Mouse (Mus musculus) midbrain, embryonic 13.5 days (tissue): Measurements from ENCODE around the gene Rimbp2. TPM values are rescaled to one million over a fixed set of nuclear protein-coding genes. Genes with fewer than 3 reads are reported as not detected.
A peak's percentile ranks its signal among the peaks of the same experiment; 100 is the strongest.

Experiments
- ATAC-seq: fragments of 200-750 bp; cut with Nextera tagmentation; 2 replicates; pipeline ENCODE4 v1.8.0; 2017; ENCODE audit warnings: mild to moderate bottlenecking, moderate TSS enrichment, moderate library complexity
- H3K27ac ChIP-seq: fragments of 300-500 bp; sonication (generic); 2 replicates; pipeline ENCODE4 v1.5.1; 2015; ENCODE audit warnings: inconsistent platforms, mild to moderate bottlenecking, moderate library complexity
- H3K27me3 ChIP-seq: fragments of 300-500 bp; sonication (generic); 2 replicates; pipeline ENCODE4 v1.6.1; 2015; ENCODE audit warnings: mild to moderate bottlenecking, inconsistent platforms
- H3K36me3 ChIP-seq: fragments of 300-500 bp; sonication (generic); 2 replicates; pipeline ENCODE4 v1.6.1; 2015; ENCODE audit warnings: mild to moderate bottlenecking, inconsistent platforms
- H3K4me1 ChIP-seq: fragments of 300-500 bp; sonication (generic); replicated peaks from 2 replicates; pipeline ENCODE4 v1.6.1; 2015; ENCODE audit warnings: inconsistent platforms
- H3K4me2 ChIP-seq: fragments of 300-500 bp; sonication (generic); replicated peaks from 2 replicates; pipeline ENCODE4 v1.6.1; 2015; ENCODE audit warnings: moderate library complexity, mild to moderate bottlenecking, inconsistent platforms
- H3K4me3 ChIP-seq: fragments of 300-500 bp; sonication (generic); replicated peaks from 2 replicates; pipeline ENCODE4 v1.5.1; 2015; ENCODE audit warnings: mild to moderate bottlenecking, inconsistent platforms
- H3K9ac ChIP-seq: fragments of 300-500 bp; sonication (generic); replicated peaks from 2 replicates; pipeline ENCODE4 v1.6.1; 2015; ENCODE audit warnings: mild to moderate bottlenecking, inconsistent platforms
- H3K9me3 ChIP-seq: fragments of 300-500 bp; sonication (generic); 2 replicates; pipeline ENCODE4 v1.6.1; 2016; ENCODE audit warnings: mild to moderate bottlenecking, inconsistent platforms
- WGBS: fragments of 180-500 bp; shearing (Covaris S2); methylation state at CpG from one replicate; pipeline ENCODE4 v1.1.7; 2015; 5-methylcytosine and 5-hydroxymethylcytosine counted together
- polyA plus RNA-seq: library from polyadenylated mRNA; unstranded; fragments of >200 nt; fragmentation: Nextera tagmentation; extraction: Ambion mirVana; gene quantifications from 2 replicates; pipeline ENCODE4 v1.2.1, GENCODE M21; 2015

Rimbp2 gene
- polyA plus RNA-seq, 1 experiment from 2014 or later: 3.0 TPM

DNA sequence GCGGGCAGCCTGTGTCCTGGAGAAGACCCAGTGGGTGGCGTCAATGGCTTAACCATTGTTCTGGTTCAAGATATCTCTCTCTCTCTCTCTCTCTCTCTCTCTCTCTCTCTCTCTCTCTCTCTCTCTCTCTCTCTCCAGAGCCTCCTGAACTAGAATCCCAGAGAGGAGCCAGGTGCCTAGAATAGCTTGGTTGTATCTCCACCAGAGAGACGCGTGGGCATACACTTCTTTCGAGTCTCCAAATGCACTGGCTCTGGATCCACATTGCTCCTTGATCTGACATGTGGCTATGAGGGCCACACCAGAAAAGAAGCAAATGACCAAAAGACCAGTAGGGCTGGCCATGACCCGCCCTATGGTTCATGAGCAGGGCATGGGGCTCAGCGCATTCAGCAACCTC, 116.2 kb downstream of the Rimbp2 start:
- no peaks in the 10 kb centered on the region for H3K36me3 ChIP-seq
- no peaks in the 10 kb centered on the region for H3K27me3 ChIP-seq
- no peak overlapping the region for H3K27ac ChIP-seq
- WGBS: 92% methylated on average over 7 of the region's 7 CpGs
- H3K9ac ChIP-seq: no peak overlapping the region
- no peak overlapping the region for H3K4me2 ChIP-seq
- peaks cover 11% of the 10 kb centered on the region for H3K4me1 ChIP-seq
- no peaks in the 10 kb centered on the region for H3K9me3 ChIP-seq
- H3K4me3 ChIP-seq: no peak overlapping the region
- no peak for ATAC-seq

DNA sequence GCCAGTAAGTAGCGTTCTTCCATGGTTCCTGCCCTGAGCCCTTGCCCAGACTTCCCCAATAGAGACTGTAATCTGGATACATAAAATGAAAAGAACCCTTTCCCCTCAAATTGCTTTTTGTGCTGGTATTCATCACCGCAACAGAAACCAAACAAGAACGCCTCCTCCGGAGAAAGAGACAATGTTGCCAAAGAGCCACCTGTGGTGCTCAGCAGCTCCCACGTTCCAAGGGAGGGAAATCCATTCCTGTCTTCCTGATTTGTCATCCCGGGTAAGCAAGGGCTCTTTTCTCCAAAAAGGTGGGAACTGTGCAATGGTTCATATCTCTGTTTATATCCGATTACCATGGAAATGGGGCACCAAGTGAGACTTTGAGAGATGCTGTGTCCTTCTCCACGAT, 119.2 kb downstream of the Rimbp2 start:
- no peaks in the 10 kb centered on the region for H3K27me3 ChIP-seq
- 59% methylated on average over 8 of the region's 8 CpGs for WGBS

DNA sequence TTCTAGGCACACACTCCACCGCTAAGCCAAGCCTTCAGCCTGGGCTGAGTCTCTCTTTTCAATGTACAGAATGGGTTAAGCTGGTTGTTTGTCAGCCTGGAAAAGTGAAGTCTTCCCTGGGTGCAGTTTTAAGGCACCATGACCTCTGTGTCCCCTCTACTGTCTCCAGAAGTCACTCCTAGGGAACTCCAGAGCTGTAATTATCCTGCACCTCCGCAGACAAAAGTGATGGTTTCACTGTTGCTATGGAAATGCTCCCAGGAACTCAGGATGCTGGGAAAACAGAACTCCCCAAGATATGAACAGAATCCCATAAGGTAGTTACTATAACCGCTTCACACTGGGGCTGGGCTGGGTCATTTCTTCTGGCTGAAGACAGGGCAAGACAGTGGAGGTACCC, 130.4 kb downstream of the Rimbp2 start:
- Histone ChIP-seq H3K9me3 (no peaks in the 10 kb centered on the region), H3K27me3 (no peaks in the 10 kb centered on the region), H3K36me3 (no peaks in the 10 kb centered on the region), H3K9ac (no peak overlapping the region), H3K4me1 (0 out of 2 replicates have a peak, but pooled peaks cover 5% of the 10 kb centered on the region), H3K4me3 (no peak overlapping the region), H3K4me2 (no peak overlapping the region), H3K27ac (no peak overlapping the region)
- 70% methylated on average over 3 of the region's 3 CpGs for WGBS
- no peak for ATAC-seq

More for the DNA sequence above, 119.2 kb downstream of the Rimbp2 start:
- no peak overlapping the region for H3K27ac ChIP-seq
- no peaks in the 10 kb centered on the region for H3K4me1 ChIP-seq
- H3K4me2 ChIP-seq: no peak overlapping the region
- no peak for ATAC-seq
- peaks cover 8% of the 10 kb centered on the region; the same call in 1 of the 2 replicates for H3K9me3 ChIP-seq
- H3K36me3 ChIP-seq: no peaks in the 10 kb centered on the region
- H3K4me3 ChIP-seq: no peak overlapping the region
- no peak overlapping the region for H3K9ac ChIP-seq

DNA sequence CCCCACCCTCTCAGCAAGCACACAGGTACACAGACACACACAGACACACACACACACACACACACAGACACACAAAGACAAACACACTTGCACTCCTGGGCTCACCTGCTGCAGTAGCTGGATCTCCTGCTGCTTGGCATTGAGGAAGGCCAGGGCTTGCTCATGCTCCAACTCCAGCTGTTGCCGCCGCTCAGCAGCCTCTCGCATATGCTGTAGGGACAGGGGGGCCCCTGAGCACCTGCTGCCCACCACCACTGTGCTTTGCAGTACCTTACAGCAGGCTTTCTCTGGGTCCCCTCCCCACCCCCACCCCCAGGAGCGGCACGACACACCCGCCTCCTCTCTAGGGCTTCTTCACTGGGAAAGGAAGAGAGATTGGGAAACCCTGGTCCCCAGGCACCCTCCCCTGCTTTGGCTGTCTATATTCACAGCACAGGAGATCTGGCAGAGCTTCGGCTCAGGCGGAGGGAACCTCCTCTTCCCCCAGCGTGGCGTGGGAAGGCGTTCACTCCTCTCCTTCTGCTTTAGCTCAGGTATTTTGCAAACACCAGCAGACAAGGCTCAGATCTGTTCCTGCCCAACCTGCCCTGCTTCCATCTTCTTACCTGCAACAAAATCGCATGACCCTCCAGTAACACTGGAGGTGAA, 133.5 kb downstream of the Rimbp2 start:
- Histone ChIP-seq H3K4me1 (0 out of 2 replicates have a peak, but pooled peaks cover 10% of the 10 kb centered on the region), H3K4me3 (no peak overlapping the region), H3K9ac (no peak overlapping the region), H3K27ac (no peak overlapping the region), H3K4me2 (no peak overlapping the region), H3K27me3 (no peaks in the 10 kb centered on the region), H3K9me3 (no peaks in the 10 kb centered on the region), H3K36me3 (no peaks in the 10 kb centered on the region)
- no peak for ATAC-seq
- 50% methylated on average over 12 of the region's 12 CpGs for WGBS

DNA sequence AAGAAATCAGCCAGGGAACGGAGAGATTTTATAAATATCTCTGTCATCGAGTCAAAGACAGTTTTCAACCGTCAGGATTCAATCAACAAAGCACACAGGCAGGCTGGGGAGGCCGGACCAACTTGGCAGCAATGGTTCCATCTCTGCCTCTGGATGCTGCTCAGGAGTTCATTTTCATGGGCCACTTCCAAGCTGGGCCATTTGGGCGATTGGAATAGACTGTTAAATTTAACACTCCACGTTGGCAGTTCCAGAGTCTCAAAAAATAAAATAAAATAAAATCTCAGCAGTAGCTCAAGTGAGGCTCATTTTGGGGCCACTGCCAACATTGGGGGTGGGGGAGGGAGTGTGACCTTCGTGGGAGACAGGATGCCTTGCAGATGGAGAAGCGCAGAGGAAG, 137.7 kb downstream of the Rimbp2 start:
- Histone ChIP-seq H3K4me2 (no peak overlapping the region), H3K4me1 (peaks cover 30% of the 10 kb centered on the region), H3K27me3 (0 out of 2 replicates have a peak, but pooled peaks cover 3% of the 10 kb centered on the region), H3K4me3 (no peak overlapping the region), H3K9me3 (no peaks in the 10 kb centered on the region), H3K9ac (no peak overlapping the region), H3K36me3 (no peaks in the 10 kb centered on the region), H3K27ac (no peak overlapping the region)
- no peak for ATAC-seq
- 71% methylated on average over 8 of the region's 8 CpGs for WGBS

DNA sequence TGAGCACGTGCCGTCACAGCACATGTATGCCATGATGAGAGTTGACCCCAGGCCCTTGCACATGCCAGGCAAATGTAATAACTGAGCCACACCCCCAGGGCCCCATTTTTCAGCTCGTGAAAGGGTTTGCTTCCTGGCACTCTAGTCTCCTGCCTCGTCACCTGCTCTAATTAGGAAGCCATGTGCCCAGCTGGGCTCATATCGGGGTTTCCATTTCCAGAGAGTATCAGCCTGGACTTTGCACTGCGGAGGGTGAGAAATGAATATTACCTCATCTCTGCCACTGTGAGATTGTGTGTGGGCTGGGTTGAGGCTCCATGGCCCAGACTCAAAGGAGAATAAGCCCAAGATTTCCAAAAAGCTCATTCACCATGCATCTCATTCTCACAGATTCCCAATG, 138.2 kb downstream of the Rimbp2 start:
- H3K4me3 ChIP-seq: no peak overlapping the region
- no peaks in the 10 kb centered on the region for H3K36me3 ChIP-seq
- no peak overlapping the region for H3K4me2 ChIP-seq
- H3K9ac ChIP-seq: no peak overlapping the region
- H3K27ac ChIP-seq: peak overlapping the region; percentile 25; the same call in 1 of the 2 replicates
- H3K9me3 ChIP-seq: no peaks in the 10 kb centered on the region
- 0 out of 2 replicates have a peak, but pooled peaks cover 3% of the 10 kb centered on the region for H3K27me3 ChIP-seq
- 67% methylated on average over 6 of the region's 6 CpGs for WGBS
- H3K4me1 ChIP-seq: peaks cover 35% of the 10 kb centered on the region
- no peak for ATAC-seq

GRCm38 (mm10) chr5:128813121-128813520, 140.2 kb downstream of the Rimbp2 start:
- H3K9me3 ChIP-seq: no peaks in the 10 kb centered on the region
- no peaks in the 10 kb centered on the region for H3K36me3 ChIP-seq
- no peak for ATAC-seq
- H3K4me3 ChIP-seq: no peak overlapping the region
- H3K9ac ChIP-seq: no peak overlapping the region
- 0 out of 2 replicates have a peak, but pooled peaks cover 3% of the 10 kb centered on the region for H3K27me3 ChIP-seq
- peaks cover 36% of the 10 kb centered on the region for H3K4me1 ChIP-seq
- WGBS: 25% methylated on average over 11 of the region's 11 CpGs
- H3K27ac ChIP-seq: no peak overlapping the region
- no peak overlapping the region for H3K4me2 ChIP-seq

DNA sequence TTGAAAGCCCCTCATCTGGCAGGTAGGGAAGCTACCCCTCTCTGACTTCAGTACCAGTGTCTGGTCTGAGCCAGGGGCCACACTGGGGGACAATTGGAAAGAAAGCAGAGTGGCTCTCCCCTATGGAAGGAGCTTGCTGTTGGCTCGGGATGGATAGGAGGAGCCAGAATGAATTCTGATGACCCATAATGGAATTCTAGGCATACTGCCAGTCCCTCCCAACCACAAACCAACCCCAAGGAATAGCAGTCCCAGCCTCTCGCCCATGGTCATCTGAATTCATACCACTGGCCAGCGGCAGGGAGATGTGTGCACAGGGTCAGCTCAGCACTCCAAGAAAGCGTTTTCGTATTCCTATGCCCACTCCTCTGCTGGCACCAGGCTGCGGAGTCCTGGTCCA, 141.9 kb downstream of the Rimbp2 start:
- H3K9ac ChIP-seq: no peak overlapping the region
- H3K36me3 ChIP-seq: no peaks in the 10 kb centered on the region
- 90% methylated on average over 6 of the region's 6 CpGs for WGBS
- H3K27me3 ChIP-seq: 0 out of 2 replicates have a peak, but pooled peaks cover 3% of the 10 kb centered on the region
- H3K4me3 ChIP-seq: no peak overlapping the region
- H3K9me3 ChIP-seq: no peaks in the 10 kb centered on the region
- H3K27ac ChIP-seq: no peak overlapping the region
- no peak overlapping the region for H3K4me2 ChIP-seq
- peaks cover 36% of the 10 kb centered on the region for H3K4me1 ChIP-seq
- ATAC-seq: no peak

GRCm38 (mm10) chr5:128810006-128810405, 143.3 kb downstream of the Rimbp2 start:
- peaks cover 32% of the 10 kb centered on the region for H3K4me1 ChIP-seq
- 0 out of 2 replicates have a peak, but pooled peaks cover 3% of the 10 kb centered on the region for H3K27me3 ChIP-seq
- ATAC-seq: no peak
- WGBS: 47% methylated on average over 12 of the region's 12 CpGs
- H3K9me3 ChIP-seq: no peaks in the 10 kb centered on the region
- no peak overlapping the region for H3K4me2 ChIP-seq
- no peaks in the 10 kb centered on the region for H3K36me3 ChIP-seq
- no peak overlapping the region for H3K9ac ChIP-seq
- no peak overlapping the region for H3K4me3 ChIP-seq
- no peak overlapping the region for H3K27ac ChIP-seq

DNA sequence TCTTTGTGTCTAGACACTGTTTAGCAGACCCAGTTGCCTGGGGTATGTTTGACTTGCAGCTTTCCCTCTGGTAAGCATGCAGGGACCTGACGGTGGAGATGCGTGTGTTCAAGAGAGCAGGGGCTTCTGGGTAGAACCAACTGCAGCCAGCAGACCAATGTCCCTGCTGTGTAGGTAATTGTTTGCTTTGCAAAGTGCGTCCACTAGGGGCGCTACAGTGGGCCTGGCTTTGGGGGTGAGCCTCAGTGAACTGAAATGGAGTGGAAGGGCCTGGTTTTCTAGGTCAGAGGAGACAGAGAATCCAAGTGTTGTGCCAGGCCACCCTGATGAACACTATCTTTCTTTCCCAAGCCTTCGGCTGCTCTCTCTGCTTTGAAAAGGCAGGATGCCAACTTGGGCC, 143.9 kb downstream of the Rimbp2 start:
- Histone ChIP-seq H3K4me1 (peaks cover 31% of the 10 kb centered on the region), H3K27ac (no peak overlapping the region), H3K36me3 (no peaks in the 10 kb centered on the region), H3K4me3 (no peak overlapping the region), H3K9me3 (no peaks in the 10 kb centered on the region), H3K27me3 (0 out of 2 replicates have a peak, but pooled peaks cover 3% of the 10 kb centered on the region), H3K9ac (no peak overlapping the region), H3K4me2 (no peak overlapping the region)
- WGBS: 48% methylated on average over 5 of the region's 5 CpGs
- ATAC-seq: no peak

- WGBS: 63% methylated on average over 9 of the region's 9 CpGs
- no peaks in the 10 kb centered on the region for H3K9me3 ChIP-seq
- no peak overlapping the region for H3K4me2 ChIP-seq
- no peaks in the 10 kb centered on the region for H3K36me3 ChIP-seq
- peaks cover 31% of the 10 kb centered on the region for H3K4me1 ChIP-seq
- no peak overlapping the region for H3K9ac ChIP-seq
- H3K27me3 ChIP-seq: 0 out of 2 replicates have a peak, but pooled peaks cover 3% of the 10 kb centered on the region
- H3K27ac ChIP-seq: no peak overlapping the region
- no peak overlapping the region for H3K4me3 ChIP-seq
- no peak for ATAC-seq
These were observed 144.6 kb downstream of the Rimbp2 start for GRCm38 (mm10) chr5:128808547-128809182.

- H3K36me3 ChIP-seq: peaks cover 2% of the 10 kb centered on the region; the same call in 1 of the 2 replicates
- no peak overlapping the region for H3K27ac ChIP-seq
- no peak overlapping the region for H3K4me2 ChIP-seq
- H3K27me3 ChIP-seq: 0 out of 2 replicates have a peak, but pooled peaks cover 1% of the 10 kb centered on the region
- peaks cover 25% of the 10 kb centered on the region for H3K4me1 ChIP-seq
- WGBS: 77% methylated on average over 8 of the region's 9 CpGs
- no peak for ATAC-seq
- H3K4me3 ChIP-seq: no peak overlapping the region
- no peaks in the 10 kb centered on the region for H3K9me3 ChIP-seq
- no peak overlapping the region for H3K9ac ChIP-seq
These were observed 145.9 kb downstream of the Rimbp2 start for GRCm38 (mm10) chr5:128807408-128807807.
